Mouse (Mus musculus) thymus, postnatal 4 days (tissue): ENCODE measurements at regions not wholly inside any gene's neighbourhood (a gene's known extent, or its start where the extent isn't known, plus 50 kb on each side); places are given as distances from the start of the nearest gene placed in this dataset.
A peak's percentile ranks its signal among the peaks of the same experiment; 100 is the strongest.
"Not testable (repeated sequence)": the region's sequence is repeated elsewhere in the genome, so short reads cannot be mapped to it uniquely, and the experiment has no call there.

Experiments used
- DNase-seq: peaks from one replicate; pipeline ENCODE4 v3.0.0; 2021

GRCm38 (mm10) chr6:61042667-61043523 lies 118.1 kb downstream of the Mmrn1 start:
- DNase-seq = no peak

- no peak for DNase-seq
Observed at GRCm38 (mm10) chr6:61043524-61044450, 119.0 kb downstream of the Mmrn1 start.

- DNase-seq = not testable (repeated sequence)
Observed at GRCm38 (mm10) chr6:61047667-61048066, 122.9 kb downstream of the Mmrn1 start.

- peak; percentile 10 for DNase-seq
Observed at GRCm38 (mm10) chr6:61063129-61063528, 117.0 kb upstream of the Ccser1 start.

GRCm38 (mm10) chr6:61065769-61066168 lies 114.4 kb upstream of the Ccser1 start:
- no peak for DNase-seq

GRCm38 (mm10) chr6:61066501-61067282 lies 113.4 kb upstream of the Ccser1 start:
- DNase-seq = no peak

GRCm38 (mm10) chr6:61067355-61068116 lies 112.6 kb upstream of the Ccser1 start:
- no peak for DNase-seq

GRCm38 (mm10) chr6:61068117-61068489 lies 112.0 kb upstream of the Ccser1 start:
- no peak for DNase-seq

GRCm38 (mm10) chr6:61073267-61073666 lies 106.9 kb upstream of the Ccser1 start:
- DNase-seq = no peak

GRCm38 (mm10) chr6:61073794-61074193 lies 106.3 kb upstream of the Ccser1 start:
- DNase-seq = no peak

- no peak for DNase-seq
Observed at GRCm38 (mm10) chr6:61074700-61075099, 105.4 kb upstream of the Ccser1 start.

GRCm38 (mm10) chr6:61078559-61078958 lies 101.6 kb upstream of the Ccser1 start:
- DNase-seq = no peak

GRCm38 (mm10) chr6:61080661-61081060 lies 99.5 kb upstream of the Ccser1 start:
- no peak for DNase-seq

- no peak for DNase-seq
Observed at GRCm38 (mm10) chr6:61083346-61083745, 96.8 kb upstream of the Ccser1 start.

- DNase-seq = no peak
Observed at GRCm38 (mm10) chr6:61099348-61099981, 80.7 kb upstream of the Ccser1 start.

GRCm38 (mm10) chr6:61099982-61100365 lies 80.2 kb upstream of the Ccser1 start:
- DNase-seq = no peak

- DNase-seq = no peak
Observed at GRCm38 (mm10) chr6:61101972-61102371, 78.2 kb upstream of the Ccser1 start.

- DNase-seq = no peak
Observed at GRCm38 (mm10) chr6:61103459-61104234, 76.5 kb upstream of the Ccser1 start.

GRCm38 (mm10) chr6:61115250-61115649 lies 64.9 kb upstream of the Ccser1 start:
- no peak for DNase-seq

GRCm38 (mm10) chr6:61119590-61119989 lies 60.5 kb upstream of the Ccser1 start:
- no peak for DNase-seq

- DNase-seq = no peak
Observed at GRCm38 (mm10) chr6:61125431-61125830, 54.7 kb upstream of the Ccser1 start.
